Mouse (Mus musculus) heart, postnatal 0 days (tissue): ENCODE data around the gene Selenot. TPM values are rescaled to one million over a fixed set of nuclear protein-coding genes. Genes with fewer than 3 reads are reported as not detected.

Experiments used
- ATAC-seq: fragments of 200-750 bp; cut with Nextera tagmentation; 2 replicates; pipeline ENCODE4 v1.8.0; 2017; ENCODE audit warnings: low read depth, moderate number of reproducible peaks, moderate library complexity; ENCODE audit not compliant: insufficient read depth
- DNase-seq: peaks from one replicate; pipeline ENCODE4 v3.0.0-alpha.2; 2016; ENCODE audit warnings: low spot score
- H3K27ac ChIP-seq: fragments of 300-500 bp; sonication (generic); 2 replicates; pipeline ENCODE4 v1.5.1; 2014; ENCODE audit warnings: low read depth, mild to moderate bottlenecking
- H3K27me3 ChIP-seq: fragments of 300-500 bp; sonication (generic); 2 replicates; pipeline ENCODE4 v1.6.1; 2014; ENCODE audit warnings: low read length, mixed read lengths; ENCODE audit not compliant: control insufficient read depth, insufficient read depth
- H3K36me3 ChIP-seq: fragments of 300-500 bp; sonication (generic); replicated peaks from 2 replicates; pipeline ENCODE4 v1.6.1; 2014; ENCODE audit warnings: low read length, mixed read lengths; ENCODE audit not compliant: control insufficient read depth, insufficient read depth
- H3K4me1 ChIP-seq: fragments of 300-500 bp; sonication (generic); 2 replicates; pipeline ENCODE4 v1.6.1; 2014; ENCODE audit warnings: antibody characterized with exemption; ENCODE audit not compliant: control insufficient read depth, insufficient read depth
- H3K4me2 ChIP-seq: fragments of 300-500 bp; sonication (generic); 2 replicates; pipeline ENCODE4 v1.6.1; 2014; ENCODE audit warnings: low read depth, mild to moderate bottlenecking, low read length, moderate library complexity
- H3K4me3 ChIP-seq: fragments of 300-500 bp; sonication (generic); 2 replicates; pipeline ENCODE4 v1.5.1; 2014; ENCODE audit warnings: low read depth, low read length
- H3K9ac ChIP-seq: fragments of 300-500 bp; sonication (generic); replicated peaks from 2 replicates; pipeline ENCODE4 v1.6.1; 2014; ENCODE audit warnings: low read depth, low read length, mixed read lengths
- H3K9me3 ChIP-seq: fragments of 300-500 bp; sonication (generic); replicated peaks from 2 replicates; pipeline ENCODE4 v1.6.1; 2016; ENCODE audit warnings: low read length; ENCODE audit not compliant: control insufficient read depth
- CTCF ChIP-seq: IDR thresholded peaks from 2 replicates; pipeline ENCODE4 v1.5.1; 2016; ENCODE audit warnings: antibody characterized with exemption, control low read depth, low read depth
- EP300 ChIP-seq: IDR thresholded peaks from 2 replicates; pipeline ENCODE4 v1.6.1; 2016; ENCODE audit warnings: antibody characterized with exemption, low read depth
- WGBS: fragments of 180-500 bp; shearing (Covaris S2); extraction: QIAGEN DNeasy Blood & Tissue Kit; methylation state at CpG from one replicate; pipeline ENCODE4 v1.1.7; 2014; 5-methylcytosine and 5-hydroxymethylcytosine counted together
- polyA plus RNA-seq: library from polyadenylated mRNA; unstranded; fragments of >200 nt; fragmentation: Nextera tagmentation; extraction: Ambion mirVana; gene quantifications from 2 replicates; pipeline ENCODE4 v1.2.1, GENCODE M21; 2015
- total RNA-seq: library from RNA; depleted of rRNA; stranded (reverse); fragments of >200 nt; gene quantifications from 2 replicates; pipeline ENCODE4 v1.2.3, GENCODE M21; 2014; ENCODE audit warnings: low replicate concordance

Selenot gene
- total and polyA plus RNA-seq, 2 experiments from 2014 or later: 17.9 to 177 TPM

- WGBS: 43% methylated on average over 2 of the region's 2 CpGs
- Histone ChIP-seq H3K36me3 (peaks cover 12% of the 10 kb centered on the region), H3K4me2 (no peak overlapping the region), H3K4me1 (no peaks in the 10 kb centered on the region), H3K9me3 (no peaks in the 10 kb centered on the region), H3K27ac (no peak overlapping the region), H3K9ac (no peak overlapping the region), H3K4me3 (no peak overlapping the region), H3K27me3 (no peaks in the 10 kb centered on the region)
- DNase-seq (no peak), ATAC-seq (no peak)
- TF ChIP-seq EP300 (no peak), CTCF (no peak)
These were observed 15.0 kb upstream of the Selenot start for GRCm38 (mm10) chr3:58561437-58561836.

DNA sequence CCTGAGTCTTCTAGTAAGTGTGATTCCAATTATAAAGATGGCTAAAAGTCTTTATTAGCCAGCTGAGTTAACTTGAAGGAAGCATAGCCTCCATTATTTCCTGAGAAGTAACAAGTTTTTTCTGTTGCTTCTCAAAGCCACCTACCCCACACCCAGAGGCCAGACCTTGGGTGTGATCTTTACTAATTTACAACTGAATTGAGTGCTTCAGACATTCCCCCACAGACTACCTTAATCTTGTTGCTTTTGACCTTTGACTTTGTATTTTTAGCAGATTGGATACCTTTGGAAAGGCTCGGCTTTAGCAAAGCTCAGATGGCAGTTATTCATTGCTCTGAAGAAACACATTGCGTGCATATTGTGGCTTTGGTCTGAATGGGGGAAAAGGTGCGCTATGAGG is 5.6 kb upstream of the Selenot start:
- no peak overlapping the region for H3K27ac ChIP-seq
- H3K4me2 ChIP-seq: no peak overlapping the region
- no peaks in the 10 kb centered on the region for H3K36me3 ChIP-seq
- no peaks in the 10 kb centered on the region for H3K9me3 ChIP-seq
- no peaks in the 10 kb centered on the region for H3K27me3 ChIP-seq
- 83% methylated on average over 3 of the region's 3 CpGs for WGBS
- no peak for DNase-seq
- H3K4me1 ChIP-seq: no peaks in the 10 kb centered on the region
- TF ChIP-seq CTCF (no peak), EP300 (no peak)
- H3K9ac ChIP-seq: no peak overlapping the region
- no peak overlapping the region for H3K4me3 ChIP-seq
- ATAC-seq: no peak

DNA sequence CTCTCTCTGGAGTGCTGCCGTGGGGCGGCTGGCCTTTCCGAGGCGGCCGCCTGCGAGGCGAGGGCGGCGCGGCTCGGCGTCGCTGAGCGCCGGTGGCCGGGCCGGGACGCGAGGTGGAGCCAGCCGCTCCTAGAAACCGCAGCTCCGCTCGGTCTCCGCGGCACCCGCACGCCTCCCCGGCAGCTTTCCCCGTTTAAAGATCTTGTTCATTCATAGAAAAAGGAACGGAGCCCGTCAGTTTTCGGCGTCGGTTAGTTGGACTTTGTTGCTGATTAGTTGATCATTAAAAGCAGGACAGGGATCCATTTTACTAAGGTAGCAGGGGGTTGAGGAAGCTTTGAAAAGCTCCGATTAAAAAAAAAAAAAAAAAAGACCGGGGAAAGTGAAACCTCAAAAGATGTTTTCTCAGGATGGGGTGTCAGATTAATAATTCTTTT is 649 bp downstream of the Selenot start:
- H3K27me3 ChIP-seq: no peaks in the 10 kb centered on the region
- H3K36me3 ChIP-seq: 0 out of 2 replicates have a peak, but pooled peaks cover 7% of the 10 kb centered on the region
- DNase-seq (peak; percentile 25), ATAC-seq (peak; percentile 68)
- peak overlapping the region; percentile 94 for H3K9ac ChIP-seq
- H3K4me3 ChIP-seq: peak overlapping the region; percentile 80
- H3K4me1 ChIP-seq: peaks cover 15% of the 10 kb centered on the region
- TF ChIP-seq CTCF: no peak
- TF ChIP-seq EP300: no peak
- no peaks in the 10 kb centered on the region for H3K9me3 ChIP-seq
- H3K4me2 ChIP-seq: peak overlapping the region; percentile 70
- H3K27ac ChIP-seq: peak overlapping the region; percentile 98
- WGBS: under 1% methylated on average over 35 of the region's 36 CpGs

DNA sequence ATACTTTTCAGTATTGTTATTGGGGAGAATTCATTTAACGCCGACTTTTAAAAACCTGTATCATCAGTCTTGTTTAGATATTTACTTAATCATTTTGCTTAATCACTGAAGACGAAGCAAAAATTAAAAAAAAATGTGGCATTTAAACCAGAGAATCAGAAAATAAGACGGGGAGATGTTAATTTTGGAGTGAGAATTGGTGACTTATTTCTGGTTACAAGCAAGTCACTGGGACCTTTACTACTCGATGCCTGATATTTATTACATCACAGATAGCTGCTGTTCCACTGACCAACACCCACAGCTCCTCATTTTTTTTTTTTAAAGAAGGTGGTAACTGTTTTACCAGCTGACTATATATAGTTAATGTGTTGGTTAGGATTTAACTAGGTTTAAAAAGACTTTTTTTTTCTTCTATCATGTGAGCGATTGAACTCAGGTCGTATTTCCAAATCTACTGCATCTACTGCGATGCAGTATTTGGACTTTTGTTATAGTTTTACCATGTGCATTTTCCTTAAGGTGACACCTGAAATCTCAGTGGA is 1.1 kb downstream of the Selenot start:
- Histone ChIP-seq H3K4me1 (peaks cover 20% of the 10 kb centered on the region), H3K36me3 (0 out of 2 replicates have a peak, but pooled peaks cover 7% of the 10 kb centered on the region), H3K4me2 (peak overlapping the region; percentile 70), H3K9ac (peak overlapping the region; percentile 94), H3K27ac (peak overlapping the region; percentile 98), H3K4me3 (peak overlapping the region; percentile 80), H3K9me3 (no peaks in the 10 kb centered on the region), H3K27me3 (no peaks in the 10 kb centered on the region)
- DNase-seq: peak; percentile 23
- no peak for ATAC-seq
- WGBS: 10% methylated on average over 8 of the region's 8 CpGs
- TF ChIP-seq CTCF: no peak
- no peak for TF ChIP-seq EP300

- no peak overlapping the region for H3K9ac ChIP-seq
- WGBS: 77% methylated on average over 4 of the region's 4 CpGs
- ATAC-seq: no peak
These were observed 5.1 kb downstream of the Selenot start for GRCm38 (mm10) chr3:58581530-58581929.

GRCm38 (mm10) chr3:58582297-58582696 is 5.9 kb downstream of the Selenot start:
- WGBS: 38% methylated on average over 5 of the region's 5 CpGs
- Histone ChIP-seq H3K36me3 (peaks cover 18% of the 10 kb centered on the region; the same call in 1 of the 2 replicates), H3K9me3 (no peaks in the 10 kb centered on the region), H3K4me1 (peaks cover 28% of the 10 kb centered on the region), H3K4me3 (no peak overlapping the region), H3K4me2 (no peak overlapping the region), H3K27ac (no peak overlapping the region), H3K27me3 (no peaks in the 10 kb centered on the region), H3K9ac (no peak overlapping the region)
- DNase-seq (no peak), ATAC-seq (no peak)
- TF ChIP-seq CTCF (no peak), EP300 (no peak)

More at GRCm38 (mm10) chr3:58581530-58581929, 5.1 kb downstream of the Selenot start:
- no peaks in the 10 kb centered on the region for H3K27me3 ChIP-seq
- H3K4me1 ChIP-seq: peaks cover 28% of the 10 kb centered on the region
- H3K36me3 ChIP-seq: peaks cover 12% of the 10 kb centered on the region; the same call in 1 of the 2 replicates
- TF ChIP-seq CTCF (no peak), EP300 (no peak)
- H3K4me2 ChIP-seq: no peak overlapping the region
- H3K27ac ChIP-seq: peak overlapping the region; percentile 25; the same call in 1 of the 2 replicates
- no peaks in the 10 kb centered on the region for H3K9me3 ChIP-seq
- no peak overlapping the region for H3K4me3 ChIP-seq
- DNase-seq: no peak
